Mouse (Mus musculus): ENCODE results near the gene Gpa33. TPM values are rescaled to one million over a fixed set of nuclear protein-coding genes. Genes with fewer than 3 reads are reported as not detected.

Gene Gpa33
- total and polyA plus RNA-seq, 3 experiments: not detected

GRCm38 (mm10) chr1:166155113-166155494 is 25.1 kb downstream of the Gpa33 start:
- 0 out of 4 replicates have a peak, but pooled peaks cover 0 to 2% of the 10 kb centered on the region in 2 experiments for H3K4me1 ChIP-seq (ENCODE audit: control insufficient read depth in 1 of 2, insufficient read depth in 2 of 2, low read length in 2 of 2)
- no peaks in the 10 kb centered on the region for H3K36me3 ChIP-seq (ENCODE audit: control insufficient read depth in 1 of 2, insufficient read depth in 2 of 2, low read length in 2 of 2)
- no peak overlapping the region for H3K9ac ChIP-seq (ENCODE audit: control insufficient read depth, low read depth, low read length, poor library complexity, severe bottlenecking)
- no peak for DNase-seq (ENCODE audit: low read depth, low spot score)
- H3K27ac ChIP-seq (ENCODE audit: control insufficient read depth, low read depth, low read length): no peak overlapping the region
- H3K27me3 ChIP-seq (ENCODE audit: control insufficient read depth in 1 of 2, insufficient read depth in 2 of 2, low read length in 2 of 2): peaks cover 0 to 1% of the 10 kb centered on the region in 2 experiments; a peak in 2 of 4 replicates
- H3K4me3 ChIP-seq (ENCODE audit: control insufficient read depth in 1 of 2, insufficient read depth in 1 of 2, low read depth in 2 of 2, low read length in 2 of 2): no peak overlapping the region
- no peaks in the 10 kb centered on the region for H3K79me2 ChIP-seq (ENCODE audit: control insufficient read depth, insufficient read depth, low read length, poor library complexity)
- TF ChIP-seq MAZ (IDR thresholded peaks at IDR 0.05; ENCODE audit: low read depth, low read length) (no peak), TBP (IDR thresholded peaks at IDR 0.05; ENCODE audit: low read depth, low read length) (no peak), TCF12 (IDR thresholded peaks at IDR 0.05; ENCODE audit: low read depth, low read length) (no peak), KAT2A (conservative IDR thresholded peaks at IDR 0.05; ENCODE audit: low read depth, low read length) (no peak), BHLHE40 (IDR thresholded peaks at IDR 0.05; ENCODE audit: borderline replicate concordance, low read depth, low read length) (no peak), ZNF384 (IDR thresholded peaks at IDR 0.05; ENCODE audit: low read depth, low read length) (no peak), SMC3 (IDR thresholded peaks at IDR 0.05; ENCODE audit: low read depth, low read length) (no peak), CHD1 (IDR thresholded peaks at IDR 0.05; ENCODE audit: low read depth, low read length) (no peak), ELF1 (IDR thresholded peaks at IDR 0.05; ENCODE audit: low read depth, low read length) (no peak), CHD2 (IDR thresholded peaks at IDR 0.05; ENCODE audit: low read length) (no peak), POLR2AphosphoS5 (IDR thresholded peaks at IDR 0.05; ENCODE audit: borderline replicate concordance, low read depth, low read length) (no peak), MAFK (IDR thresholded peaks at IDR 0.05; ENCODE audit: borderline replicate concordance, low read depth, low read length) (no peak)
- no peaks in the 10 kb centered on the region for H3K9me3 ChIP-seq (replicated peaks; ENCODE audit: insufficient read depth, low read length)

GRCm38 (mm10) chr1:166157712-166158111 is 27.7 kb downstream of the Gpa33 start:
- no peak overlapping the region for H3K4me3 ChIP-seq (ENCODE audit: control insufficient read depth in 1 of 2, insufficient read depth in 1 of 2, low read depth in 2 of 2, low read length in 2 of 2)

More at GRCm38 (mm10) chr1:166157712-166158111, 27.7 kb downstream of the Gpa33 start:
- no peak for DNase-seq (ENCODE audit: low read depth, low spot score)
- H3K9ac ChIP-seq (ENCODE audit: control insufficient read depth, low read depth, low read length, poor library complexity, severe bottlenecking): no peak overlapping the region
- H3K4me1 ChIP-seq (ENCODE audit: control insufficient read depth in 1 of 2, insufficient read depth in 2 of 2, low read length in 2 of 2): no peaks in the 10 kb centered on the region
- no peak overlapping the region for H3K27ac ChIP-seq (ENCODE audit: control insufficient read depth, low read depth, low read length)
- H3K27me3 ChIP-seq (ENCODE audit: control insufficient read depth in 1 of 2, insufficient read depth in 2 of 2, low read length in 2 of 2): peaks cover 0 to 1% of the 10 kb centered on the region in 2 experiments; a peak in 2 of 4 replicates
- TF ChIP-seq MAZ (IDR thresholded peaks at IDR 0.05; ENCODE audit: low read depth, low read length): no peak
- TF ChIP-seq POLR2AphosphoS5 (IDR thresholded peaks at IDR 0.05; ENCODE audit: borderline replicate concordance, low read depth, low read length): no peak
- no peak for TF ChIP-seq ETS1 (IDR thresholded peaks at IDR 0.05; ENCODE audit: low read depth, low read length)
- TF ChIP-seq TAL1 (IDR thresholded peaks at IDR 0.05; ENCODE audit: low read length): no peak
- TF ChIP-seq KAT2A (conservative IDR thresholded peaks at IDR 0.05; ENCODE audit: low read depth, low read length): no peak
- no peak for TF ChIP-seq MXI1 (IDR thresholded peaks at IDR 0.05; ENCODE audit: low read depth, low read length)
- no peak for TF ChIP-seq NRF1 (IDR thresholded peaks at IDR 0.05; ENCODE audit: insufficient read depth, low read depth, low read length, poor library complexity, severe bottlenecking)
- TF ChIP-seq ZKSCAN1 (IDR thresholded peaks at IDR 0.05; ENCODE audit: low read depth, low read length): no peak
- TF ChIP-seq MYB (IDR thresholded peaks at IDR 0.05; ENCODE audit: low read depth, low read length): no peak
- no peak for TF ChIP-seq GABPA (IDR thresholded peaks at IDR 0.05; ENCODE audit: low read depth, low read length)
- TF ChIP-seq CHD2 (IDR thresholded peaks at IDR 0.05; ENCODE audit: low read length): no peak
- no peak for TF ChIP-seq RCOR1 (IDR thresholded peaks at IDR 0.05; ENCODE audit: low read depth, low read length)
- TF ChIP-seq USF2 (IDR thresholded peaks at IDR 0.05; ENCODE audit: borderline replicate concordance in 1 of 2, insufficient read depth in 1 of 2, low read depth in 1 of 2, low read length in 2 of 2): no peak
- no peak for TF ChIP-seq POLR2A (IDR thresholded peaks at IDR 0.05; ENCODE audit: control insufficient read depth in 1 of 2, insufficient read depth in 1 of 2, low read depth in 1 of 2, low read length in 2 of 2, poor library complexity in 1 of 2)
- H3K9me3 ChIP-seq (replicated peaks; ENCODE audit: insufficient read depth, low read length): no peaks in the 10 kb centered on the region
- H3K79me2 ChIP-seq (ENCODE audit: control insufficient read depth, insufficient read depth, low read length, poor library complexity): no peaks in the 10 kb centered on the region
- H3K36me3 ChIP-seq (ENCODE audit: control insufficient read depth in 1 of 2, insufficient read depth in 2 of 2, low read length in 2 of 2): no peaks in the 10 kb centered on the region

All from MEL (cell line).